Mouse (Mus musculus) gonadal fat pad, adult 2 months (tissue): Measurements from ENCODE around the gene Uri1. TPM values are rescaled to one million over a fixed set of nuclear protein-coding genes. Genes with fewer than 3 reads are reported as not detected.

ENCODE experiments used
- DNase-seq: peaks from one replicate; pipeline ENCODE4 v3.0.0-alpha.2; 2012; ENCODE audit warnings: low read depth
- polyA plus RNA-seq: library from polyadenylated mRNA; depleted of rRNA; stranded (reverse); fragments of >200 nt; gene quantifications from 2 replicates; pipeline ENCODE4 v1.2.3, GENCODE M21; 2012; rRNA removed

The Uri1 gene
- polyA plus RNA-seq, 1 experiment = 13.4 TPM

- no peak for DNase-seq
These were observed 101.5 kb downstream of the Uri1 start for GRCm38 (mm10) chr7:37921681-37922430.

- DNase-seq = no peak
These were observed 104.4 kb downstream of the Uri1 start for GRCm38 (mm10) chr7:37918926-37919325.

GRCm38 (mm10) chr7:37916762-37917439 is 106.5 kb downstream of the Uri1 start:
- no peak for DNase-seq

GRCm38 (mm10) chr7:37911802-37912122 is 111.6 kb downstream of the Uri1 start:
- no peak for DNase-seq

GRCm38 (mm10) chr7:37911114-37911801 is 112.1 kb downstream of the Uri1 start:
- DNase-seq = no peak

- no peak for DNase-seq
These were observed 113.2 kb downstream of the Uri1 start for GRCm38 (mm10) chr7:37910161-37910560.

Other genes starting within 250 kb of the Uri1 start
- 0.80 and 1.2 TPM in 2 replicates for gene Zfp536, start 249.9 kb downstream of the Uri1 start, polyA plus RNA-seq
- gene Ccne1, start 84.0 kb upstream of the Uri1 start, polyA plus RNA-seq = 3.6 and 5.1 TPM in 2 replicates
- 39.4 and 44.7 TPM in 2 replicates for gene 1600014C10Rik, start 159.7 kb upstream of the Uri1 start, polyA plus RNA-seq
- gene Plekhf1, start 204.5 kb upstream of the Uri1 start, polyA plus RNA-seq = 5.3 and 5.7 TPM in 2 replicates
- 14.8 and 17.1 TPM in 2 replicates for gene Pop4, start 247.9 kb upstream of the Uri1 start, polyA plus RNA-seq